Mouse (Mus musculus): ENCODE measurements around the gene Kmt2a. TPM values are rescaled to one million over a fixed set of nuclear protein-coding genes. Genes with fewer than 3 reads are reported as not detected.

Kmt2a gene
- total RNA-seq (2021), result 10 to 100 TPM; 54.6 to 58.6 TPM

DNA sequence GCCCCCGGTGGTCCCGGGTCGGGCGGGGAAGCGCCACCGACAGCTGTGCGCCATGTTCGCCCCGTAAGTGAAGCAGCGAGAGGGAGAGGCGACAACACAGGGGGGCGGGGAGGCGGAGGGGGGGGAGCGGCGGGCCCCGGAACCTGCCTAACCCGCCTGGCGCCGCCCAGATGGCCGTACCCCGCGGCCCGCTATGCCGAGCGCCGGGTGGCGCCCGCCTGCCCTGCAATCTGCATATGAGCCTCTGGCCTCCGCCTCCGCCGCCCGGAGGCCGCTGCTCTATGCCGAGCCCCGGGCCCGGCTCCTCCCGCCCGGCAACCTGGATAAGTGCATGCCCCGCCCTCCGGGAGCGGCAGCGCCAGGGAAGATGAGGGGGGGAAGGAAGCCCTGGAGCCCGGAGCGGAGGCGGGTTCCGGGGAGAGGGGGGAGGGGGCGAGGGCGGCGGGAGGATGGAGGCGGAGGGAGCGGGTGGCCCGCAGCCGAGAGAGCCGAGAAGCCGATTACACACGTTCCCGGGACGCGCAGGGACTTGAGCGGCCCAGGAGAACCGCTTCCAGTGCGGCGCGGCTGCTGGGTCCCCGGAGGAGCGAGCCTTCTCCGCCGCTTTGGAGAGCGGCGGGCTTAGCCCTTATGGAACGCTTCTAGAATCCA lies at the start of gene Kmt2a:
Gene Kmt2a, minus strand, starts transcription at position 76 of the 651 bp plus-strand sequence.
- DNase-seq (ENCODE audit: low spot score in 2 of 2), result peak; percentile 98
- intact Hi-C loops (cut with DNase I), result loop anchor here (1.0 to 2.0 kb wide), 4 partner anchors 23 to 45 kb away; partner anchors contain the start of gene Atp5l

DNA sequence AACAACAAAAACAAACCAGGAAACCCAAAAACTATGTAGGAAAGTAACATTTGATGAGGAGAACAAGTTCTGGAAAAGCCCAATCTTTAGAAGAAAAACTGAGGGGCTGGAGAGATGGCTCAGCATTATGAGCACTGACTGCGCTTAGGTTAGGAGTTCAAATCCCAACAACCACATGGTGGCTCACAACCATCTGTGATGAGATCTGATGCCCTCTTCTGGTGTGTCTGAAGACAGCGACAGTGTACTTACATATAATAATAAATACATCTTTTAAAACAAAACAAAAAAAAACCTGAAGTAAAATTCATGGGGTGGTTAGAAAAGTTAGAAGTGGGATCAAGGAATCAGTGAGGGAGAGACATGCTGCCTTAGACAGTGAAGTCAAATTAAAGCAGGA lies 40.4 kb upstream of the Kmt2a start:
- no peak for DNase-seq (ENCODE audit: low spot score in 2 of 2)
- intact Hi-C loops (cut with DNase I), result loop anchor here (2.0 to 5.0 kb wide), 2 partner anchors 41 to 84 kb away; partner anchors contain the start of gene Kmt2a

DNA sequence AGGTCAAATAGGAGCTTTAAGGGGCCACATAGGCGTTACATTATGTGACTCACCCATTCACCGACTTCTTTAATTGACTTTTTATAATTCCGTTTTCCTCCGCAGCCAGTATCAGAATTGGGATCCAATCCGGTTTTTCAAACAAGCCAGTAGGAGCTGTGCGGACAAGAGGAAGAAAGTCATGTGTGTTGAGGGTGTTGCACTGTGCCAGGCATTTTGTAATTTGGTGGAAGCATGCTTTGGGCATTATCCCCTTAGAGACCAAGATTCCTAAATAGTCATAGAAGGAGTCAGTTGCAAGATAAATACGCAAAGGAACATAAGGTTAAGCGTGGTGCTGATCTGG lies 40.0 kb upstream of the Kmt2a start:
- no peak for DNase-seq (ENCODE audit: low spot score in 2 of 2)
- intact Hi-C loops (cut with DNase I), result loop anchor here (2.0 to 5.0 kb wide), 2 partner anchors 40 to 84 kb away; partner anchors contain the start of gene Kmt2a

DNA sequence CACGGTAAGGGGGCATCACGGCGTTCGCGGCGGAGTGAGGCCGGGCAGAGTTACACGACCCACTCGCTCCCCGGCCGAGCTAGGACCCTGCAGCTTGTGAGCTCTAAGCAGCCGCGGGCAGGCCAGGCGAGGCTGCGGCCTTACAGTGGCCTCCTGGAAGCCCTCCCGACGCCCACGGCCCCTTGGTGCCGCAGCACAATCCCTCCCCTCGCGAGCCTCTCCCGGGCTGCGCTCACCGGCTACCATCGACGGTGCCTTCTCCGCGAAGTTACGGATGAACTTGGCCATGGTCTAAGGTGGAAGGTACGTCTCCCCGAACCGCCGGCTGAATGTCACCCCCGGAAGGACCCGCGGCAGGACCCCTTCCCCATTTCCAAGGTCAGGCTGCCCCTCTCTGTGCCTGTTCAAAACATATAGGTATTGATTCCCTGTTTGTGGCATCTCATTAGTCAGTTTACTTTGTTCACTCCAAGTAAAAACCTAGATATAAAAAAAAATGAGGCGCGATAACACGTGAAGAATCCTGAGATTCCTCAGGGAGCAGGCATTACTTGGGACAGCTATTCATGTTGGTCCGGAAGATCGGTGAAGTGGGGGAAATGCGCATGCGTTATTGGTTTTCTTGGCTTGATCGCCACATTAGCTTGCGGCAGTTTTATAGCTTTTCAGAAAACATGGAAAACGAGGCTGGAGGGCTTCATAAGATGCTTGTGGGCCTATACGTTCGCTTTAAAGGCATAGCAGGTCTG lies 39.5 kb upstream of the Kmt2a start, which contains the start of gene Atp5l:
Gene Atp5l, minus strand, starts transcription at position 369 of the 749 bp plus-strand sequence.
- intact Hi-C loops (cut with DNase I), result loop anchor here (2.0 to 5.0 kb wide), 2 partner anchors 40 to 83 kb away; partner anchors contain the start of gene Kmt2a
- peak; percentile 90 to 94 for DNase-seq (ENCODE audit: low spot score in 2 of 2)

DNA sequence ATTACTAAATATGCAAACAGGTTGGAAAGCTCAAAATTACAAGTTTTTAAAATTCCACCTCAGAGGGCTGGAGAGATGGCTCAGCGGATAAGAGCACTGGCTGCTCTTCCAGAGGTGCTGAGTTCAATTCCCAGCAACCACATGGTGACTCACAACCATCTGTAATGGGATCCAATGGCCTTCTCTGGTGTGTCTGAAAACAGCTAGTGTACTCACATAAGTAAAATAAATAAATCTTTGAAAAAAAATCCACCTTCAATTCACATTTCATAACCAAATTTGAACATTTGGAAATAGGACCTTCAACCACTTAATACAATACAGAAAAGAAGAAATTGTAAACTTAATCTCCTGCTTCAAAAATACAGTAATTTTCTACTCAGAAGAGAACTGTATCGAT lies 38.5 kb upstream of the Kmt2a start:
- intact Hi-C loops (cut with DNase I), result loop anchor here (2.0 to 5.0 kb wide), 2 partner anchors 39 to 82 kb away; partner anchors contain the start of gene Kmt2a
- no peak for DNase-seq (ENCODE audit: low spot score in 2 of 2)

DNA sequence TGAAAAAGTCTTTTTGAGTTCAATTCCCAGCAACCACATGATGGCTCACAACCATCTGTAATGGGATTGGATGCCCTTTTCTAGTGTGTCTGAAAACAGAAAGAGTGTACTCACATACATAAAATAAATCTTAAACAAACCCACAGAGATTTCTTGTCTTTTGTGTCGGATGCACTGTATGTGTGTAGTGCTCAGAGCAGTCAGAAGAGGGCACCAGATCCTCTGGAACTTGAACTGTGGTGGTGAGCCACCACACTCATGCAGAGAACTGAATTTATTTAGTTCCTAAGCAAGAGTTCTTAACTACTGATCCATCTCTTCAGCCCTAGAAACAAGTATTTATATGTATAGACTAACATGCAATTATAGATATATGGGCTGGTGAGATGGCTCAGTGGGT lies 35.1 kb upstream of the Kmt2a start:
- DNase-seq (ENCODE audit: low spot score in 2 of 2), result peak; percentile 21 to 48
- intact Hi-C loops (cut with DNase I), result no loop called here

DNA sequence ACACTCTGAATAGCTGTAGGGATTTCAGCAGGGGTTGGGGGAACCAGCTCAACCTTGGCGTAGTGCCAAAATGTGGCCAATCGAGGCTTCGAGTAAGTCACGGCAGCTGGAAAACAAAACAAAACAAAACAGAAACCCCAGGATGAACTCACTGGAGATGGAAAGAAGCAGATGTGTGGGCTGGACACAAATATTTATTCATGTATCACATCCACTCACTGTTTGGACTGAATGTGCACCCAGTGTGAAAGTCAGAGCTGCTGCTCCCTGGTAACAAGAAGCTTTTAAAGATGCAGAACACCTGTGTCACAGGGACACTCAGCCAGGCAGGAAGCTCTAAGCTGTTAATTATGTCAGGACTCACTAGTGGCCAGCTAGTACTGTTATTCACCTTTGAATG lies 33.6 kb upstream of the Kmt2a start:
- intact Hi-C loops (cut with DNase I), result no loop called here
- DNase-seq (ENCODE audit: low spot score in 2 of 2), result no peak

DNA sequence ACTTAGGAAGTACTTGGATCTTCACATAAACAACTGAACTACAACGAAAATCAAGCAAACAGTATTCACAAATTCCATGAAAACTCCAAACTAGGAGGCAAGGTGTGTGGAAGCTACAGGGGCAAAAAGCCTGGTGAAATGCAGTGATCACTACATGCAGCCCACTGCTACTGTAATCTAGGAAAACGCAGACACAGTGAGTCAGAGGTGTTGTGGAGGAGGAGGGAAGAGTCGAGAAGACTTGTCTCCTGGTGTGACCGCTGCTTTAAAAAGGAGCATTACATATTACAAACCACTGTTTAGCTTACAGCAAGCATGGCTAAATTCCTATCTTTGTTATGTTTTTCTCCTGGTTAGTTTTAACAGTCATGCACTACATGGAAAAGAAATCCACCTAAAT lies 30.3 kb upstream of the Kmt2a start:
- peak in 1 of 2 experiments; percentile 70 for DNase-seq (ENCODE audit: low spot score in 2 of 2)
- intact Hi-C loops (cut with DNase I), result no loop called here

DNA sequence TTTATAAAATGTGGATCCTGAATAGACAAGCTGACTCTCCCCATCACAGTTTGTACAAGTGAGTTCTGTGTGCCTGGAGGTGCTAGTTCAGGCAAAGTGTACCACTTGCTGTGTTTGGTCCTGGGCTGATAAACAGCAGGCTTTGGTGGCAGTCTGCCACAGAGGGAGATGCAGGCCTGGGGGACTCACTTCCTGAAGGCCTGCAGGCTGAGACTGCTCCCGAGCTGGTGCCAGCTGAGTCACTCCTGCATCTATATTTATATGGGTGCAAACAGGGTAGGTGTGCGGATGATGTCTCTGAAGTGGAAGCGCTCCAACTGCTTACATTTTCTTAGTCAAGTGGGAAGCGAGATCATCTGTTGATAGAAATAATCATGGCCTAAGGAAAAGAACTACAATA lies 24.5 kb upstream of the Kmt2a start:
- intact Hi-C loops (cut with DNase I), result loop anchor here (1.0 to 5.0 kb wide), 3 partner anchors 24 to 68 kb away; partner anchors contain the start of gene Kmt2a
- DNase-seq (ENCODE audit: low spot score in 2 of 2), result peak; percentile 75 to 97

DNA sequence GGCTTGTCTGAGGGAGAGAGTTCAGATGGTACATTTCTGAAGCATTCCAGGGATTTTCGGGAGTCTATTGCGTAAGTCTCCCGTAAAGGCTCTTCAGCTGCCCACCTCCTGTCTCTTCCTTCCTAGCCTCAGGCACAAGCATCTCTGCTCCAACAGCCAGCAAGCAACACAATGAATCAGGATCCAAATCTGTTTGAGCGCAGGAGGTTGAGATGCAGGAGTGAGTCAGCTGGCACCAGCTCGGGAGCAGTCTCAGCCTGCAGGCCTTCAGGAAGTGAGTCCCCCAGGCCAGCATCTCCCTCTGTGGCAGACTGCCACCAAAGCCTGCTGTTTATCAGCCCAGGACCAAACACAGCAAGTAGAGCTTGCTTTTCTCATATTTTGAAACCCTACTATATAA lies 23.9 kb upstream of the Kmt2a start:
- DNase-seq (ENCODE audit: low spot score in 2 of 2), result peak; percentile 74 to 98
- intact Hi-C loops (cut with DNase I), result loop anchor here (1.0 to 5.0 kb wide), 3 partner anchors 24 to 68 kb away; partner anchors contain the start of gene Kmt2a

DNA sequence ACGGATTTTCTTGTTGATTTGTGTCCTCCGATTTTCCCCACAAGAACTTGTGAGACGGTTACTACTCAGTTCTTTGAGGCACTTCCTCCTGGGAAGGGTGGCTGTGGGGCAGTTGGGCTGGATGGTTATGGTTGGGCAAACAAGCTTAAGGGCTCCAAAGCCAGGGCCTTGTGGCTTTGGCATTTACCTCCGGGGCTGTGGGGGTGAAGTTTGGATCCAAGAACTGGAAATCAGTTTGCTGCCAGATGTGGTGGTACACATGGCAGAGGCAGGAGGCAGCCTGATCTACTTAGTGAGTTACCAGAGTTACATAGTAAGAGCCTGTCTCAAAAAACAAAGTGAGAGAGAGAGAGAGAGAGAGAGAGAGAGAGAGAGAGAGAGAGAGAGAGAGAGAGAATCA lies 22.8 kb upstream of the Kmt2a start:
- DNase-seq (ENCODE audit: low spot score in 2 of 2), result no peak
- intact Hi-C loops (cut with DNase I), result loop anchor here (2.0 kb wide), 1 partner anchor 45 kb away; no protein-coding TSS in a partner anchor

DNA sequence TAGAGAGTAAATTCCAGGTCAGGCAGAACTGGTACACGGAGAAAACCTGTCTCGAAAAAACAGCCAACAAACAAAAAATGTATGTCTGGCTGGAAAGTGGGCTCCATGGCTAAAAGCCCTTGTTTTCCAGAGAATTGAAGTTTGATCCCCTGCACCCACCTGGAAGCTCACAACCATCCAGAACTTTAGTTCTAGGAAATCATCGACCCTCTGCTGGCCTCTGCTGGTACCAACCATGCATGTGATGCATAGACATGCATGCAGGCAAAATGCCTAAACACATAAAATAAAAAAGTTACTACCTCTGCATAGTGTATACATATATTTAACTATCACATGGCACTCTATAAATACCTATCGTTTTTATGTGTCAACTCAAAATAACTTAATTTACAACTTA lies 19.3 kb upstream of the Kmt2a start:
- intact Hi-C loops (cut with DNase I), result no loop called here
- no peak for DNase-seq (ENCODE audit: low spot score in 2 of 2)

DNA sequence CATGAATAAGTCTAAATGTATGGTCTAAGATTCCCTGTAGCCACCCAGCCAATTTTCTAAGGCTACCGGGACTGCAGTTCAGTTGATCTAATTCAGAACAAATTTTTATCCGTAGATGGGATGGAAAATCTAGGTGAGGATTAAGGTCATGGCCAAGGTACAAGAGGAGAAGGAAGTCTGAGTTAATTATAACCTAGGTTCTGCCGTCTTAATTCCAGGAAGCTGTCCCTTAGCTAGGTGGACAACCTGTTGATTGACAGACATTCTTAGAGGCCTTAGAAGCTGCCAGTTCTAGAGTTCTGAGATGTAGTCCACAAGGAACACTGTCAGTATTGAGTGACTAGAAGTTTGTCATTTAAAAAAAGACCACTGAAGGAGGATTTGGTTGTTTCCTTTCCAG lies 18.6 kb upstream of the Kmt2a start:
- intact Hi-C loops (cut with DNase I), result no loop called here
- DNase-seq (ENCODE audit: low spot score in 2 of 2), result no peak

DNA sequence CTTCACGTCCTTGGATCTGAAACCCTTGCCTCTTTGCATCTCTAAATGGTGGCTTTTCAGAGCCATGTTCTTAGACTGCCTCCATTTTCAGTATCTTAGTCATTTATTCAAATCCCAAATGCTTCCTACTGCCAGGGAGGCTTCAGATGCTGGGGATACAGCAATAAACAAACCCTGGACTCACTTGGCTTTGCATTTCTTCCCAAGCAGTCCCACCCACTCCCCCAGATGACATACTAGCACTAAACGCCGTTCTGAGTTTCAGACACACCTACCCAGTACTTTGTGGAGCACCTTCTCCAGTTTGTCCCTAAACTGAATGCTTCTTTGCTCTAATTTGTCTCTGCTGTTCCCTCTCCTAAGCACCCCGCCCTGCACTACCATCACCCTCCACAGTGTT lies 15.9 kb upstream of the Kmt2a start:
- intact Hi-C loops (cut with DNase I), result no loop called here
- DNase-seq (ENCODE audit: low spot score in 2 of 2), result peak in 1 of 2 experiments; percentile 59

DNA sequence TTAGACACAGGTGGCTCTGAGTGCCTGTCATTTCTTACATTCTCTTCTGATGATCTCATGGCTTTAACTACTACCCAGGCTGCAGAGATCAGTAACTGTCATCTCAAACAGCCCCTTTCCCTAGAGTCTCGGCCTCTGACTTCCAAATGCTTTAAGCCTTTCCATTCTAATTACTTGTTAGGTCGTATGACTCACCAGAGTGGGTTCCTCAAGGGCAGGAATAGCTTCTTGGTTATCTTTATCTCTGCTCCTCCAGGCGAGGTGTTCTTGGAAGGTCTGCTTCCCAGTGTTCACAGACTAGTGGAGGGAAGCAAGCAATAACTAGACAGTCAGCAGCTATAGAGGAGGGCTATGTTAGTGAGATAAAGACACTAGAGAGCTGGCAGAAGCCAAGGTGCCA lies 11.6 kb upstream of the Kmt2a start:
- intact Hi-C loops (cut with DNase I), result no loop called here

DNA sequence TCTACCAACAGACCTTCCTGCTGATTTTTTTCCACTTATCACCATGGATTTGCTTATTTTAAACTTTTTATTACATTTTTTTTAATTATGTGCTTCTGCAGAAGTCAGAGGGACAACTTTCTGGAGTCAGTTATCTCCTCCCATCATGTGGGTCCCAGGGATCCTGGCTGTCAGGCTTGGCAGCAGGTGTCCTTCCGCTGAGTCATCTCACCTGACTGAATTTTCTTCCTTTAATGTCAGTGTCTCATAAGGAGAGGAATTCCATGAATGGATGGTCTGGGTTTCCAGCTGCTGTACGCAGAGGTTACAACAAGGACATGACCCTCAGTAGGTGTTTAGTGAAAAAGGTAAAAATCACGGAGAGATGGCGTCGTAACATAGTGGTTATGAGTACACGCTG lies 10.1 kb upstream of the Kmt2a start:
- intact Hi-C loops (cut with DNase I), result no loop called here
- DNase-seq (ENCODE audit: low spot score in 2 of 2), result no peak

More for the DNA sequence above, 11.6 kb upstream of the Kmt2a start:
- no peak for DNase-seq (ENCODE audit: low spot score in 2 of 2)

DNA sequence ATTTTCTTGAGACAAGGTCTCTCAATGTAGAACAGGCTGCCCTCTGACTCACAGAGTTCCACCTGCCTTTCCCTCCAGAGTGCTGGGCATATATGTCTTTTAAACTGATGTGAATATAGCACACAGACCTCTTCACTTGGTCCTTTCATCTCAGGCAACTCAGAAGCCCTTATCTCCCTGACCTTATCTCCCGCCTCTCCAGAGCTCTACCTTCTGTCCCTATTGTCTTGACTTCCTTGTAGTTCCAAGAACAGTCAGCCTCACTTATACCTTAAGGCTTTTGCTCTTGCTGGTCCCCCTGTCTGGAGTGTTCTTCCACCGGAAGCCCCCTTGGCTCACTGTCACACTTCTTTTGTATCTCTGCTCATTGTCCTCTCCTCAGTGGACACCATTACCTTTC lies 9.0 kb upstream of the Kmt2a start:
- intact Hi-C loops (cut with DNase I), result no loop called here
- no peak for DNase-seq (ENCODE audit: low spot score in 2 of 2)

DNA sequence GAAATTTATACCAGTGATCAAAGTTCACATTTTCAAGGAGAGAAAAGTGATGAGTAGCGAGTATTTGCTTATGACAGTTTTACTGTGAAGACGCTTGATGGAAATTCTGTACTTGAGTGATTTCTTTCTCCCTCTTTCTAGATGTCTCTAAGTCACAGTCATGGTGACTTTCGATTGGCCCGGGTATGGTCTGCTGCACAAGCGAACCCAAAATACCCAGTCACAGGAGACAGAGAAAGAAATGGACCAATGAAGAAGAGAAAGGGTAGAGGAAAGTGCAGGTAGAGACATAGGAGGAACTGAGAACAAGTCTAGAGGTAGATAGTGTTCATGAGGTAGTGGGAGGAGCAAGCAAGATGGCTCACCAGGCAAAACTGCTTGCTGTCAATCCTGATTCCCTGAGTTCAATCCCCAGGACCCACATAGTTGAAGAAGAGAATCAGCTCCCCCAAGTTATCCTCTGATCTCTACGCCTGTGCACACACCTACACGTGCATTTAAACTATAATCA lies 7.1 kb upstream of the Kmt2a start:
- intact Hi-C loops (cut with DNase I), result no loop called here
- DNase-seq (ENCODE audit: low spot score in 2 of 2), result no peak

DNA sequence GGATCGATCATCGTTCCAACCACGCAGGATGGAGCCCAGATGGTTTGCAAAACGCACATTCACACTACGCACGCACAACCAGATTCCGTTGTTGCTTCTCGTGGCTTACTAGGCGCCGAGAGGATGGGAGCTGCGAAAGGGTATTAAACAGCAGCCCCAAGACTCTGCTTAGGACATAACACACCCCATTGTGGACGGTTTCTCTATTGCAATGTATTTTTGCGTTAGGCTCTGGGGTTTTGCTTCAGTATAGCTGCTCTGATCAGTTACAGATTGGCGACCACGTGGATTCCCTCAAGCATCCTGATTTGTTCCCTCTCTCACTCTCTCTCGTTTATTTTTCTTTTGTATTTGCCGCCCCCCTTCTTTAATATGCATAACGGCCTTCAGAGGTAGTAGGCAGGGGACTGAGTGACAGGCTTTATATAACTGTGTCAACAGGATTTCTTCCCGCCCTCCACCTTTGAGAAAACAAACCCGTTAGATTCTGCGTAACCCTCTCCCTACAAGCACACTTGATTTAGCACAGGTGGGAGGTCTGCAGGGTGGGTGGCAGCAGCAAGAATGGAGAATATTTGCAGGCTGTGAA lies 2.0 kb upstream of the Kmt2a start:
- DNase-seq (ENCODE audit: low spot score in 2 of 2), result peak; percentile 56 to 82
- intact Hi-C loops (cut with DNase I), result no loop called here

DNA sequence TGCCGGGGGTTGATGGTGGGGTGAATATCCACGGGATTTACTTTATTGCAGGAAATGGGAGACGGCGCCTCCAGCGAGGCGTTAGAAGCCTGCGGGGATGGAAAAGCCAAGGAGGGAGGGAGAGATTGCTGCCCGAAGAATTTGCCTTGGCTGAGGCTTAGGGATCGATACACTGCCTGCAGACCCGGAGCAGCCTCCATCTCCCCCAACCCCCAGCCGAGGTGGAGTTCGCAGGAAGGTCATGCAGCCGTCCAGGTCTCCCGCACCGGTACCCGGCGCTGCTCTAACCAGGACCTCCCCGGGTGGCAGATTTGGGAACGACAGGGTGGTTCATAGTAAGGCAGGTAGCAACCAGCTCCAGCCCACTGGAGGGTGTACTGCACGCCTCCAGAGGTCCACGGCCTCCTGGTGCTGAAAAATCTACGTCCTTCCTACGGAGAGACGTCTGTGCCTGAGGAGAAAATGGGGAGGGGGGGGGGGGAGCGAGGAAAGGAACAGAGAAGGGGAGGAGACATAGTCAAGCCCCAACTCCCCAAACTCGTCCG lies 1.4 kb upstream of the Kmt2a start:
- intact Hi-C loops (cut with DNase I), result no loop called here
- no peak for DNase-seq (ENCODE audit: low spot score in 2 of 2)
